Mouse (Mus musculus): ENCODE data around the gene Pde1a. TPM values are rescaled to one million over a fixed set of nuclear protein-coding genes. Genes with fewer than 3 reads are reported as not detected.

Pde1a gene
- total and polyA plus RNA-seq, 2 experiments from 2014 or later = 18.8 to 19.6 TPM

GRCm38 (mm10) chr2:79798627-79799026, 330.6 kb downstream of the Pde1a start:
- no peak for ATAC-seq
- no peak for TF ChIP-seq CTCF (IDR thresholded peaks at IDR 0.05; ENCODE audit: low read depth)

GRCm38 (mm10) chr2:79797444-79797843, 331.8 kb downstream of the Pde1a start:
- no peak overlapping the region for H3K9ac ChIP-seq (replicated peaks; ENCODE audit: low read length)
- H3K4me1 ChIP-seq (ENCODE audit: insufficient read depth, low read length) = no peaks in the 10 kb centered on the region
- no peaks in the 10 kb centered on the region for H3K36me3 ChIP-seq (ENCODE audit: insufficient read depth, low read length)
- 62% methylated on average over 2 of the region's 2 CpGs for WGBS
- no peak overlapping the region for H3K4me2 ChIP-seq (ENCODE audit: low read depth, low read length)
- H3K4me3 ChIP-seq (ENCODE audit: low read length) = no peak overlapping the region
- no peak for ATAC-seq
- no peaks in the 10 kb centered on the region for H3K9me3 ChIP-seq (ENCODE audit: low read length)
- TF ChIP-seq CTCF (IDR thresholded peaks at IDR 0.05; ENCODE audit: low read depth) = no peak
- DNase-seq (ENCODE audit: low spot score) = no peak
- no peaks in the 10 kb centered on the region for H3K27me3 ChIP-seq (ENCODE audit: insufficient read depth, low read length)
- no peak overlapping the region for H3K27ac ChIP-seq

More at GRCm38 (mm10) chr2:79798627-79799026, 330.6 kb downstream of the Pde1a start:
- no peak for DNase-seq (ENCODE audit: low spot score)
- WGBS = 27% methylated on average over 7 of the region's 7 CpGs
- H3K9ac ChIP-seq (replicated peaks; ENCODE audit: low read length) = no peak overlapping the region
- no peaks in the 10 kb centered on the region for H3K9me3 ChIP-seq (ENCODE audit: low read length)
- H3K27me3 ChIP-seq (ENCODE audit: insufficient read depth, low read length) = no peaks in the 10 kb centered on the region
- H3K4me2 ChIP-seq (ENCODE audit: low read depth, low read length) = no peak overlapping the region
- H3K4me1 ChIP-seq (ENCODE audit: insufficient read depth, low read length) = no peaks in the 10 kb centered on the region
- H3K27ac ChIP-seq = no peak overlapping the region
- no peak overlapping the region for H3K4me3 ChIP-seq (ENCODE audit: low read length)
- H3K36me3 ChIP-seq (ENCODE audit: insufficient read depth, low read length) = no peaks in the 10 kb centered on the region

- Histone ChIP-seq H3K36me3 (ENCODE audit: insufficient read depth, low read length) (no peaks in the 10 kb centered on the region), H3K4me2 (ENCODE audit: low read depth, low read length) (no peak overlapping the region), H3K9ac (replicated peaks; ENCODE audit: low read length) (no peak overlapping the region), H3K27ac (no peak overlapping the region), H3K4me3 (ENCODE audit: low read length) (no peak overlapping the region), H3K4me1 (ENCODE audit: insufficient read depth, low read length) (no peaks in the 10 kb centered on the region), H3K27me3 (ENCODE audit: insufficient read depth, low read length) (no peaks in the 10 kb centered on the region), H3K9me3 (ENCODE audit: low read length) (no peaks in the 10 kb centered on the region)
- WGBS = 79% methylated on average over 2 of the region's 2 CpGs
- no peak for DNase-seq (ENCODE audit: low spot score)
- no peak for ATAC-seq
- no peak for TF ChIP-seq CTCF (IDR thresholded peaks at IDR 0.05; ENCODE audit: low read depth)
Measured at GRCm38 (mm10) chr2:79793186-79793585, 336.1 kb downstream of the Pde1a start.

- TF ChIP-seq CTCF (IDR thresholded peaks at IDR 0.05; ENCODE audit: low read depth) = no peak
- Histone ChIP-seq H3K27me3 (ENCODE audit: insufficient read depth, low read length) (no peaks in the 10 kb centered on the region), H3K36me3 (ENCODE audit: insufficient read depth, low read length) (no peaks in the 10 kb centered on the region), H3K9me3 (ENCODE audit: low read length) (no peaks in the 10 kb centered on the region), H3K4me3 (ENCODE audit: low read length) (no peak overlapping the region), H3K9ac (replicated peaks; ENCODE audit: low read length) (no peak overlapping the region), H3K4me1 (ENCODE audit: insufficient read depth, low read length) (no peaks in the 10 kb centered on the region), H3K27ac (no peak overlapping the region), H3K4me2 (ENCODE audit: low read depth, low read length) (no peak overlapping the region)
- ATAC-seq (no peak), DNase-seq (ENCODE audit: low spot score) (no peak)
- 92% methylated on average over 11 of the region's 11 CpGs for WGBS
Measured at GRCm38 (mm10) chr2:79786467-79786866, 342.8 kb downstream of the Pde1a start.

GRCm38 (mm10) chr2:79785541-79786134, 343.6 kb downstream of the Pde1a start:
- Histone ChIP-seq H3K36me3 (ENCODE audit: insufficient read depth, low read length) (no peaks in the 10 kb centered on the region), H3K9ac (replicated peaks; ENCODE audit: low read length) (no peak overlapping the region), H3K4me2 (ENCODE audit: low read depth, low read length) (no peak overlapping the region), H3K4me3 (ENCODE audit: low read length) (no peak overlapping the region), H3K27me3 (ENCODE audit: insufficient read depth, low read length) (no peaks in the 10 kb centered on the region), H3K27ac (no peak overlapping the region), H3K4me1 (ENCODE audit: insufficient read depth, low read length) (no peaks in the 10 kb centered on the region), H3K9me3 (ENCODE audit: low read length) (no peaks in the 10 kb centered on the region)
- TF ChIP-seq CTCF (IDR thresholded peaks at IDR 0.05; ENCODE audit: low read depth) = no peak
- no peak for ATAC-seq
- 73% methylated on average over 8 of the region's 8 CpGs for WGBS
- DNase-seq (ENCODE audit: low spot score) = no peak

Other genes starting within 250 kb of the Pde1a start
- gene Prdx6b, start 163.0 kb upstream of the Pde1a start, total RNA-seq (2014; rRNA removed) = not detected in 2 replicates
- not detected in 2 replicates for gene Prdx6b, start 163.0 kb upstream of the Pde1a start, polyA plus RNA-seq (2015; fragmentation: Nextera tagmentation; extraction: Ambion mirVana)
- 51.8 and 58.2 TPM in 2 replicates for gene Dnajc10, start 186.0 kb upstream of the Pde1a start, total RNA-seq (2014; rRNA removed)
- 63.4 and 66.6 TPM in 2 replicates for gene Dnajc10, start 186.0 kb upstream of the Pde1a start, polyA plus RNA-seq (2015; fragmentation: Nextera tagmentation; extraction: Ambion mirVana)